Mouse (Mus musculus) cerebellum, postnatal 36 days (tissue): ENCODE data around the gene Hephl1.
"Not testable (repeated sequence)": the region's sequence is repeated elsewhere in the genome, so short reads cannot be mapped to it uniquely, and the experiment has no call there.

Source experiments
- DNase-seq, 2 experiments: peaks; one replicate each; pipeline ENCODE4 v3.0.0; 2021 to 2022; ENCODE audit warnings: mixed read lengths in 2 of 2

The Hephl1 gene

GRCm38 (mm10) chr9:15112008-15112407, at the start of gene Hephl1:
TSS of gene Hephl1 (minus strand) at chr9:15112108.
- DNase-seq, result no peak

DNA sequence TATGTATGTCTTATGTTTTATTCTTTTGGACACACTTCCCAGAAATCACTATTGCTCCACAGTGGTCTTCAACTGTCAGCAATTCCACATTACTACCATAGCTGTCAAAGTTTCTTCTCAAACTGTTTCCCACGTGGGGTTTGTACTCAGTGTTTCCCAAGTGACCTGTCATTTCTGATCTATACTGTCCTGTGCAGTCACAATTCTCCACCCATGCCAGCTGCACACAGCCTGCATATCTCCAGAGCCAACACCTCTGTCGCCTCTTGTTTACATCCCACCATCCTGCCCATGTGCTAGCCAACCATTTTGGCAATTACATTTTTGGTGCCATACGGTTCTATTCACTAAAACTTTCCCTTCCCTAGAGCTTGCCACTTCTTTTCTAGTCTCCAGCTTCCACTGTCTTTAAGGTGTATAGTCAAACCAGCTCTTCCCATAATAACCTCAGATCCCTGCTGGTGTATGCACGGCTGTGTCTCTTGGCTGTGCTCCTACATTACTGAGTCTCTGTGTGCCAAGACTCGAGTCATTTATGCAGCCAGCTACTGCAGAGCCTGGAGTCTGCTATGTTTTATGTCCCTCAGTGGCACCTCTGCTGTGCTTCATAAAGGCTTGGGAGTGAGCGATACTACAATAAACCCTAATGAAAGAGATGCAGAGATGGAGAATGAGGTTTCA, 37.5 kb upstream of the Hephl1 start:
- no peak for DNase-seq

DNA sequence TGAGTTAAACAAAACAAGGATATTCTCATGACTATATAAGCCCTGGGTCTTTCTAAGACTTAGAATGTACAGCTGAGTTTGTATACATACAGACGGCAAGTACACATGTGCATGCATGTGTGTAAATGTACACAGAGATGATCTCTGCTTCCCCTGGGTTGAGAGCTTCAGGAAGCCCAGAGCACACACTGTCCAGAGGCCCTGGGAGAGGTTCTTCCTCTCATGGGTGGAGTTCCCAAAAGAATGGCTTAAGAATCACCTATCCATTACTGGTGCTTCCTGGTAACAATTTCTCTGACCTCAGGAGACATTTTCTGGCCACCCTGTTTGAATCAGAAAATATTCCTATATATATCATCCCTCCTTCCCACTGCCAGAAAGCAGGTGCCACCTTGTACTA, 28.6 kb upstream of the Hephl1 start:
- no peak for DNase-seq

- no peak for DNase-seq
Measured at GRCm38 (mm10) chr9:15125897-15126296, 14.0 kb upstream of the Hephl1 start.

DNA sequence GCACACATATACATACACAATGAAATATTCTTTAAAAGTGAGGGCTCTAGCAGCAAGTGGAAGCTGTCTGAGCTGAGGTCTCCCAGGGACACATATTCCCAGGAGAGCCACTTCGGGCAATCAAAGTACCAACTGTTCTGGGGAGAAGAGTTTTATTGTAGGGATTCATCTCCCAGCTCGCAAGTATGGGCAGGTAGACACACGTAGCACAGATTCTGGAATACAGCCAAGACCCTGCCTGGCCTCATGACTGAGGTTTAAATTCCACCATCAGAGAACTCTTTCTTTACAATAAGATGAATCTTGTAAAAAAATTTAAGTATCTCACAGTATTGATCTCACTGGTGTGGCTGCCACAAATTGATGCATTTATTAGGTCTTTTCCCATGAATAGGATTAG, 10.5 kb upstream of the Hephl1 start:
- no peak for DNase-seq

- DNase-seq, result no peak
Measured at GRCm38 (mm10) chr9:15120841-15121358, 9.0 kb upstream of the Hephl1 start.

DNA sequence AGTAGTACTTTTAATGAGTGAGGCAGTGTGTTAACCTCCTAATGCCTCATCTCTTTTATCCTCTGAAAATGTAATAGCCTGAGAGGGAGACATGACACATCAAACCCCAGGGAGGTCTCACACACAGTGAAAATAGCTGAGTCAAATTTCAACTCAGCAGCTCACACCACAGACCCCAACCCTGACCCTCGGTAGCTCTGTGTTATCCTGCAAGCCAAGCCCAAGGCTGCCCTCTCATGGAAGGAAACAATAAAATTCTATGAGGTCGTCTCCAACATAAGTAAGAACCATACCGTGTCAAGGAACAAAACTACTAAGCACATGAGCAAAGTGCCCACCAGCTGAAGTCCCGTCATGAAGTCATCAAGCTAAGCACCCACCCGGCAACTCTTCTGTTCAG, 8.3 kb upstream of the Hephl1 start:
- no peak for DNase-seq

- no peak for DNase-seq
Measured at GRCm38 (mm10) chr9:15119515-15119914, 7.6 kb upstream of the Hephl1 start.

DNA sequence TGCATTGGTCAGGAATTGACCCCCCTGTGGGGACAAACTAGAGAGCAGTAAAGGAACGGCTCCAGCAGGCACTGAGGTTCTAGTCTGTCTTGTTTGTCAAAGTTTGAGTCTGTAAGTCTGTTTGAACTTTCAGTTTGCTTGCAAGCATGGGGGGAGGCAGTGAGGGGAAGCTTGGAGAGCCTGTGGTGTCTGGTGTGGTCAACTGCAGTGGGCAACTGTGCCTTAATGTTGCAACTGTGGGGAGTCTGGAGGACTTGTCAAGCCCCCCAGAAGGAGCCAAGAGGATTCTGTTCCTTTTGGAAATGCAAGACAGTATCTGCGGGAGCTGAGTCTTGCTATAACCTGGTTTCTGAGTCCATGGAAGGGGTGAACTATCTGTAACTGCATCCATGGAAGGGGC, 4.3 kb upstream of the Hephl1 start:
- no peak for DNase-seq

DNA sequence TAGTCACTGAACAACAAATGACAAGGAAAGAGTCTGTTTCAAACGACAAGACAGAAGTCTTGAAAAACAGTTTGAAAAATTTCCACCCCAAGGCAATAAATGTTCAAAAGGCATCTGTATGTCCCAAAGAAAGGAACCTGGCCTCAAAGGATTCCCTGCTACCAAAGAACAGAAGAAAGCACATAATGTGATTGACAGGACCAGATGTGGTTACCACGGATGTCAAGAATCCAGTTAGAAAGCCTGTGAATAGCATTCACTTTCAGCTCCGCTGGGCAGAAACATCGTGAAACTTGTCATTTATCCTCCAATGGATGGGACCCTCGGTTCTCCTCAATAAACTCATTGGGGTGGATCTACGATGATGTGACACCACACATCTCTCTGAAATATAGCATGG, 2.2 kb upstream of the Hephl1 start:
- no peak for DNase-seq

GRCm38 (mm10) chr9:15108101-15108500, 3.8 kb downstream of the Hephl1 start:
- no peak for DNase-seq

- no peak for DNase-seq
Measured at GRCm38 (mm10) chr9:15105136-15105535, 6.8 kb downstream of the Hephl1 start.

- no peak for DNase-seq
Measured at GRCm38 (mm10) chr9:15103579-15104300, 8.2 kb downstream of the Hephl1 start.

GRCm38 (mm10) chr9:15101531-15102161, 10.3 kb downstream of the Hephl1 start:
- no peak for DNase-seq

GRCm38 (mm10) chr9:15098421-15098820, 13.5 kb downstream of the Hephl1 start:
- not testable (repeated sequence) for DNase-seq

- no peak for DNase-seq
Measured at GRCm38 (mm10) chr9:15097172-15097571, 14.7 kb downstream of the Hephl1 start.

DNA sequence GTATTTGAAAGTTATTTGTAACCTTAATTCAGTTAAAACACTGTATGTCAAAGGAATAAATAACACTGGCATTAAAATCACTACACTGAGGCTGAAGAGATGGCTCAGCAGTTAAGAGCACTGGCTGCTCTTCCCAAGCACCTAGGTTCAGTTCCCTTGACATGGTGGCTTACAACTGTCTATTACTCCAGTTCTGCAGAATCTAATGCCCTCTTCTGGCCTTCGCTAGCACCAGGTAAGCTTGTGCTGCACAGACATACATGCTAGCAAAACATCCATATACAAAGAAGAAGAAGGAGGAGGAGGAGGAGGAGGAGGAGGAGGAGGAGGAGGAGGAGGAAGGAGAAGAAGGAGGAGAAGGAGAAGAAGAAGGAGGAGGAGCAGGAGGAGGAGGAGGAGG, 15.7 kb downstream of the Hephl1 start:
- DNase-seq, result no peak

GRCm38 (mm10) chr9:15095206-15095605, 16.7 kb downstream of the Hephl1 start:
- no peak for DNase-seq

GRCm38 (mm10) chr9:15068686-15069295, 43.1 kb downstream of the Hephl1 start:
- DNase-seq, result no peak

- DNase-seq, result no peak
Measured at GRCm38 (mm10) chr9:15067995-15068685, 43.8 kb downstream of the Hephl1 start.

- DNase-seq, result no peak
Measured at GRCm38 (mm10) chr9:15064176-15064575, 47.7 kb downstream of the Hephl1 start.

- DNase-seq, result no peak
Measured at GRCm38 (mm10) chr9:15060847-15061246, 51.1 kb downstream of the Hephl1 start.

DNA sequence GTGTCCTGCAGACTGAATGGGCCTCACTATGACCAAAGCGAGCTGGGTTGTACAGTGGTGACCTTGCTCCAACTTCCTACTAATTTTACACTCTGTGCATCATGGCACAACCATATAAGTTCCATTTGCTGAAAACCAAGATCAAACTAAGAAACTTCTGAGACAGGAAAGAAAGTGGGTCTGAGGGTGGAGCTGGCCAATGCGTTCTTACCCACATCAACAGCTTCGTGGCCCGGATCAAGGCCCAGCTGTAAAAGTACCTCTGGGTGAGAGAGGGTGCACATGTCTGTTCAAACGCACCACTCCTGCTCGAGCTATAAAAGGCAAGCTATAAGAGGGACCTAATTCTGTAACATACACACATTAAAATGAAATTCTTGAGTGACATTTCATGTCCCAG, 51.9 kb downstream of the Hephl1 start:
- DNase-seq, result no peak
